Mouse (Mus musculus): Measurements from ENCODE around the gene Rgcc. TPM values are rescaled to one million over a fixed set of nuclear protein-coding genes. Genes with fewer than 3 reads are reported as not detected.
A peak's percentile ranks its signal among the peaks of the same experiment; 100 is the strongest.

Gene Rgcc
- total RNA-seq, 1 experiment from 2014 or later: 20.8 TPM

DNA sequence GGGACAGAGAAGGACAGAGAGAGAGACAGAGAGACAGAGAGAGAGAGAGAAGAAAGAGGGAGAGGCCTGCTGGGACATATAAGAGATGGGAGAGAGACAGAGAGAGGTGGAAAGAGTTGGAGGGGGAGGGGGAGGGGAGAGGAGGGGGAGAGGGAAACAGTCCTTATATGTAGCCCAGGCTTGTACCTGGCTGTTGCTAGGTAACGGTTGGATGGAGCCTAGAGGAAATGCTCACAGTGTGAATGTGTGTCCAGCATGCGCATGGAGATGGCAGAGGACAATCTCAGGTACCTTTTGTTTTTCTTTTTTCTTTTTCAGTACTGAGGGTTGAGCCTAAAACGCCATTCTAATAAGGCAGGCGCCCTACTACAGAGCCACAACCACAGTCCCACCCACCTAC lies 16.8 kb downstream of the Rgcc start:
- no peak for ATAC-seq (ENCODE audit: extremely low read depth, insufficient number of reproducible peaks, low FRiP score, poor library complexity, severe bottlenecking)

DNA sequence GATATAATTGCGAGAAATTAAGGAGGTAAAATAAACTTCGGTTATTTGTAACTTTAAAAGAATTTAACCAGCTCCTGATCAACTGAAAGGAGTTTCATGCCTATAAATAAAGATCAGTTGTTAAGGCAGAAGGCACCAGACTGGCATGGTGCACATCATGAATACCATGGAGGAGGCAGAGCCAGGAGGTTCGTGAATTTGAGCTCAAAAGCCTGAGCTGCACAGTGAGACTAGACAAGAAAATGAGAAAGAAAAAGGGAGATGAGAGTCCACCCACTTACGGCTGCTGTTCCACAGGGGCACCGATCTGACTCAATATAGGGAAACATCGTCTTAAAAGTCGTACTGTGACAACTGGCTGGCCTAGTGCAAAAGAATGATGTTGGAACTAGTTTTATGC lies 17.5 kb downstream of the Rgcc start:
- no peak for ATAC-seq (ENCODE audit: extremely low read depth, insufficient number of reproducible peaks, low FRiP score, poor library complexity, severe bottlenecking)

GRCm38 (mm10) chr14:79281894-79282553 lies 19.4 kb downstream of the Rgcc start:
- ATAC-seq (ENCODE audit: extremely low read depth, insufficient number of reproducible peaks, low FRiP score, poor library complexity, severe bottlenecking): no peak

DNA sequence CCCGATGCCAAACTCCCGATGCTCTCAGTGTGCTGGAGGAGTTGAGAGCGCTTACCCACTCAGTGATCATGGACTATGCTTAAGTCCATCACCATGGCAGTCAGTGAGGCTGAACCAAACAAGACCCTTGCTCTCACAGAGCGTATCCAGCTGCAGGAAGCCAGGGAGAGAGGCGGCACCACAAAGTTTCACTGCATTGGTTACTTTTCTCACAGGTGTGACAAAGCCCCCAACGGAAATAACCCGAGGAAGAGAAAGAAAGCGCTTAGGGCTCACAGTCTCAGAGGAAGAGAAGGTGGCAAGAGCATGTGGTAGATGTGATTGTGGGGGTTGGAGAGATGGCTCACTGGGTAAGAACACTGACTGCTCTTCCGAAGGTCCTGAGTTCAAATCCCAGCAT lies 21.0 kb downstream of the Rgcc start:
- peak; percentile 25; the same call in 1 of the 2 replicates for ATAC-seq (ENCODE audit: extremely low read depth, insufficient number of reproducible peaks, low FRiP score, poor library complexity, severe bottlenecking)

DNA sequence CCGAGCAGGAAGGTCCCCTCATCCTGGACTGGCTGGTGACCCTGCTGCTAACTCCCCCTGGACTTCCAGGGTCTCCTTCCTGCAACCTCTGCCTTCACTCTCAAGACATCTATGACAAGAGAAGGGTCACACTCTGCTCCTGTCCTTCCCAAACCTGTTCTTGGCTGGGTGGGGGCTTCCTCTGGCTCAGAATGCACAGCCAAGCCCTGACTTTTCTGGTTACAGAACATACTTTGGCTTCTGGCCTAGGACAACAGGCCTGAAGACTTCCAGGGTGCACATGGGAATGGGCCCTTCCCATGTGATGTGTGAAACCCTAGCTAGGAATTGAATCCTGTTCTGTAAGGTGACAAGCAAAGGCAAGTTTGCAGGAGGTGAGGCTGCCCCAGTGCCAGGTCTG lies 22.0 kb downstream of the Rgcc start:
- ATAC-seq (ENCODE audit: extremely low read depth, insufficient number of reproducible peaks, low FRiP score, poor library complexity, severe bottlenecking): no peak

GRCm38 (mm10) chr14:79278927-79279326 lies 22.5 kb downstream of the Rgcc start:
- no peak for ATAC-seq (ENCODE audit: extremely low read depth, insufficient number of reproducible peaks, low FRiP score, poor library complexity, severe bottlenecking)

DNA sequence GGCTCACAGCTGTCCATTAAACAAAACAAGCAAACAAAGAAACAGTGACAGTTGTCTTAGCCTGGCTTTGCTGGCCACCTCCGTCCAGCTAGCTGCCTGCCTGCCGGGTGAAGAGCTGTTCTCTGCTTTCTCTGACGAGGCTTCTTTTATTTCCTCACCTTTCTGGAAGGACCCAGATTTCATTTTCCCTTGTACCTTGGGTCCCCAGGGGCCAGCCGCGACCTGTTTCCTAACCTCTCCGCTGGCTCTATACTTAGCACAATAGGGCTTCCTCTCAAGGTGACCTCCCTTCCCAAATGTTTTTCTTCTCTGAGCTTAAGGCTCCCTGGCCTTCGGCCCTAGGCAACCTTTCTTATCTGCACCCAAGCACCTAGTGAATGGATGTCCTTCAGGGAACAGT lies 23.5 kb downstream of the Rgcc start:
- ATAC-seq (ENCODE audit: extremely low read depth, insufficient number of reproducible peaks, low FRiP score, poor library complexity, severe bottlenecking): no peak

DNA sequence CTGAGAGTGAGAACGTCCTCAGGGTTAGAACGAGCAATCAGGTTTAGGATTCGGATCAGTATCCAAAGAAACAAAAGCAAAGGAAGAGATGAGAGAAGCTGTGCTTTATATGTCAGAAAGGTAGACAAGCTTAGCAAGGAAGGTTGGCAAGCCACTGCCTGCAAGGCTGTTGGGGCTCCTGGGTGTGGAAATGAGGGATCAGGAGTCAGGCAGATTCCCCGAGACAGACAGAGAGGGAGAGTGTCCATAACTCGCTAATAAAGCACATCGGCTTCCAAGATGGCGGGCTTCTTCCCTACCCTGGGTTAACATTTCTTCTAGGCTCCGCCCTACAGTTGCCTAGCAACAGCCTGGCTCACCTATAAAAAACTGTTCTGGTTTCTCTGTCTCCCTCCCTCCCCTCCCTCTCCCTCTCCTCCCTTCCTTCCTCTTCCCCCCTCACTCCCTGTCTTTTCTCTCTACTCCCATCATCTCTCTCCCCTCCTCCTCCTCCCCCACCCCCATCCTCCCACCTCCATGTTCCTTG lies 25.5 kb downstream of the Rgcc start:
- no peak for ATAC-seq (ENCODE audit: extremely low read depth, insufficient number of reproducible peaks, low FRiP score, poor library complexity, severe bottlenecking)

GRCm38 (mm10) chr14:79275441-79275840 lies 26.0 kb downstream of the Rgcc start:
- ATAC-seq (ENCODE audit: extremely low read depth, insufficient number of reproducible peaks, low FRiP score, poor library complexity, severe bottlenecking): no peak

DNA sequence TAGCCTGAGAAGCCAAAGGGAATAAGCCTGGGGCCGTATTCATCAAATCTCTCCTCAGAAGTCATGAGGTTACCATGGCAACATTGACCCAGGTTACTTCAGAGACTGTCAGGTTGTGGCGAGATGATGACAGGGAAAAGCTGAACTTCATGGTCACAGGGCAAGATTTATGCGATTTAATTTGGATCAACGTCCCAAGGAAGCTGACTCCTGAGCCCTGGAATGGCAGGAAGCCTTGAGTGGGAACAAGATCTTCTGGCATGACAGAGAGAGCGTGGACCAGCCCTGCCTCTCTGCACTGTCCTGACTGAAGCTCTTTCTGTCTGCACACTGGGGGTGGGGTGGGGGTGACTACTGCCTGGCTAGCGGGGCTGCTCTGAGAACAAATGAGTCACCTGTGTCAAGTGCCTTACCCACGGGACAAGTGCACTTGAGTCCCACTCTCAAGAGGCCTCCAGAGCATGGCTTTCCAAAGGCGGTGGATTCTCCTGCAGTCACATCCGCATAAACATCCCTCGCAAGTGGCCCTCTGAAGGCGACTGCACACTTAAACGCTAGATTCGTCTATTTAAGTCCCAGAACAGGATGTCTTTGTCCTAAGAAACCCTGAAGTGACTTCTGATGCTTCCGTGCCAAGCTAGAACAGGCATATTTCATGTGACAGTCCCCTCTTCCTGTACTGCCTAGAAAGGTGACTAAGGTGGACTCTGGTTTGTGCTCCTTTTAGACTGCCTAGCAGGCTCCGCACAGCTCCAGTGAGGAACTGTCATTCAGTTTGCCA lies 27.6 kb downstream of the Rgcc start:
- ATAC-seq (ENCODE audit: extremely low read depth, insufficient number of reproducible peaks, low FRiP score, poor library complexity, severe bottlenecking): no peak

- ATAC-seq (ENCODE audit: extremely low read depth, insufficient number of reproducible peaks, low FRiP score, poor library complexity, severe bottlenecking): no peak
These were observed 28.5 kb downstream of the Rgcc start for GRCm38 (mm10) chr14:79272991-79273390.

GRCm38 (mm10) chr14:79272188-79272694 lies 29.2 kb downstream of the Rgcc start:
- ATAC-seq (ENCODE audit: extremely low read depth, insufficient number of reproducible peaks, low FRiP score, poor library complexity, severe bottlenecking): no peak

DNA sequence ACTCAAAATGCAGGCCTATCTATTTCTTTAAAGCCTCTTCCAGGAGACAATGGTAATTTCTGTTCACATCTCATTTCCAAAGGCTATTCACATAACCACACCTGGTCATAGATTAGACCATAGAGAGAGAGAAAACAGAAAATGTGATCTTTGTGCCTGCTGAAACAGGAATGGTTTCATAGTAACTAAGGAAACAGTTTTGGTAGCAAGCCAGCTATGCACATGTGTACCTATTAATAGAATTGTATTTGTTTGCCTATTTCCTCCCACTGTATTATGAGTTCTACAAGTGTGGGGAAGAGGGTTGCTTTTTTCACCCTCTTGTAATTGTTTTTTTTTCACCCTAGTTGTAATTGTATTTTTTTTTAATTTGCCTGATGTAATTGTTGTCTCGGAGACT lies 31.9 kb downstream of the Rgcc start:
- ATAC-seq (ENCODE audit: extremely low read depth, insufficient number of reproducible peaks, low FRiP score, poor library complexity, severe bottlenecking): no peak

DNA sequence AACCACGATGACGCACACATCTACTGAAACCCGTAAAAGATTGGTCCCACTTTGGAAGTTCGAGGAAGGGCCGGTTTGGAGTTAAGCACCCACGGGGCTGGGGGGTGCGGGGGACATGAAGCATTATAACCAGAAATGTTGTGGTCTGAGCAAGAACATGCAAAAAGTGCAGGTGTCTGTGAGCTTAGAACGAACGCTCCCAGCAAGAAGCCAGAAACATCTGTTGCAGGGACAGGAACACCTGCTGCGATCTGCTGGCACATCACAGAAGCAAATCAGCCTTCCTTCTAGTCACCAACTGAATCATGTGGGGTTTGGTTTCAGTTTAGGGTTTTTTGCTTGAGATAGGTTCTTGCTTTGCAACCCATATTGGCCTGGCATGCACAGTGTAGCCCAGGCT lies 33.6 kb downstream of the Rgcc start:
- ATAC-seq (ENCODE audit: extremely low read depth, insufficient number of reproducible peaks, low FRiP score, poor library complexity, severe bottlenecking): no peak

GRCm38 (mm10) chr14:79267382-79267781 lies 34.1 kb downstream of the Rgcc start:
- peak; percentile 14; the same call in 1 of the 2 replicates for ATAC-seq (ENCODE audit: extremely low read depth, insufficient number of reproducible peaks, low FRiP score, poor library complexity, severe bottlenecking)

- ATAC-seq (ENCODE audit: extremely low read depth, insufficient number of reproducible peaks, low FRiP score, poor library complexity, severe bottlenecking): no peak
These were observed 35.0 kb downstream of the Rgcc start for GRCm38 (mm10) chr14:79266408-79266807.

- no peak for ATAC-seq (ENCODE audit: extremely low read depth, insufficient number of reproducible peaks, low FRiP score, poor library complexity, severe bottlenecking)
These were observed 35.7 kb downstream of the Rgcc start for GRCm38 (mm10) chr14:79265738-79266137.

DNA sequence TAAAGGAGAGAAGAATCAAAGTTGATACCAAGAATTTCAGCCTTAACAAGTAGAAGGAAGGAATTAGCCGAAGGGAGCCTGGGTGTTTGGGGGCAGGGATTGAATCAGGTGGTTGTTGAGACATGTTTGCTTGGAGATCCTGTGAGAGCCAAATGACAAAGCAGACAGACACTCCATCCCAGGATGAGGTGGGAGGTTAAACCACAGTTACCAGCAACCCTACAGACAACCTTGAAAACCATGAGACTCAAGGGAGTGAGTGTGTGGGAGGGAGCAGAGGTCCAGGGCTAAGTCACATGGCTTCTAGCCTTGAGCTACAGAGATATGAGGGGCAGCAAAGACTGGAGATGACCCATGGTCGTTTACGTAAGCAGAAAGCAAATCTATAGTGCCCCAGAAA lies 38.1 kb downstream of the Rgcc start:
- no peak for ATAC-seq (ENCODE audit: extremely low read depth, insufficient number of reproducible peaks, low FRiP score, poor library complexity, severe bottlenecking)

DNA sequence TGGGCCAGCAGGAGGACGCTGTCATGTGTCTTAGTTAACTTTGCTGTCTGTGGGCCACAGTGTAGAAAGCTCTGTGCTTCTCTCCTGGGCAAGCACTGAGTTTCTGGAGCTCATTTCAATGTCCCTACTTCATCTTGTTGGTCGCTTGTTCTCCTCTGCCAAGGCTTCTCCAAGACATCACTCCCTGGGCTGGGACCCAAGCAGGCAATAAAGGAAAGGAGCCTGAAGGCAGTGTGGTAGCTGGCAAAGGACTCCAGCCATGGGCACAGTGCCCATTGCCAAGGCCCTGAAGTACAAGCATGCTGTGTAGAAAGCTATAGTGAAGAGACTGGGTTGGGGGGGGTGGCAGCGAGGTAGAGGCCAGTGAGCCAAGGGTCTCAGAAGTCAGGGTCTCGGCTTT lies 38.8 kb downstream of the Rgcc start:
- ATAC-seq (ENCODE audit: extremely low read depth, insufficient number of reproducible peaks, low FRiP score, poor library complexity, severe bottlenecking): no peak

All from neutrophil, adult 5-6 weeks (primary cell).